Mouse (Mus musculus): ENCODE results near the gene Prrg2. TPM values are rescaled to one million over a fixed set of nuclear protein-coding genes. Genes with fewer than 3 reads are reported as not detected.

Prrg2 gene
- polyA plus RNA-seq, 1 experiment: 14.0 TPM

- H3K79me3 ChIP-seq (ENCODE audit: low read depth): no peaks in the 10 kb centered on the region
- no peaks in the 10 kb centered on the region for H3K79me2 ChIP-seq (ENCODE audit: control insufficient read depth, insufficient read depth)
- H3K36me3 ChIP-seq (ENCODE audit: control insufficient read depth, insufficient read depth): no peaks in the 10 kb centered on the region
- TF ChIP-seq MYOD1 (IDR thresholded peaks at IDR 0.05; ENCODE audit: control insufficient read depth, insufficient read length, low read depth) (no peak), USF1 (IDR thresholded peaks at IDR 0.05; ENCODE audit: low read depth) (no peak), FOSL1 (IDR thresholded peaks at IDR 0.05; ENCODE audit: insufficient read depth, low read length, poor library complexity, severe bottlenecking) (no peak), CTCF (IDR thresholded peaks at IDR 0.05; ENCODE audit: control insufficient read depth, insufficient read depth, insufficient read length) (no peak), CEBPB (IDR thresholded peaks at IDR 0.05; ENCODE audit: low read depth) (no peak), MAX (IDR thresholded peaks at IDR 0.05) (no peak), MYOG (IDR thresholded peaks at IDR 0.05; ENCODE audit: control insufficient read depth, extremely low read depth, insufficient read length) (no peak)
- H3K4me3 ChIP-seq (ENCODE audit: insufficient read depth, poor library complexity, severe bottlenecking): no peak overlapping the region
- H3K27me3 ChIP-seq (ENCODE audit: control insufficient read depth, insufficient read depth, insufficient read length): no peaks in the 10 kb centered on the region
- H3ac ChIP-seq (ENCODE audit: control insufficient read depth, insufficient read length, low read depth): no peak overlapping the region
Measured at GRCm38 (mm10) chr7:45083300-45083890, 20.9 kb upstream of the Prrg2 start.

- H3K79me3 ChIP-seq (ENCODE audit: low read depth): no peaks in the 10 kb centered on the region
- H3K36me3 ChIP-seq (ENCODE audit: control insufficient read depth, insufficient read depth): peaks cover 2% of the 10 kb centered on the region
- H3K4me3 ChIP-seq (ENCODE audit: insufficient read depth, poor library complexity, severe bottlenecking): no peak overlapping the region
- no peaks in the 10 kb centered on the region for H3K27me3 ChIP-seq (ENCODE audit: control insufficient read depth, insufficient read depth, insufficient read length)
- no peak overlapping the region for H3ac ChIP-seq (ENCODE audit: control insufficient read depth, insufficient read length, low read depth)
- H3K79me2 ChIP-seq (ENCODE audit: control insufficient read depth, insufficient read depth): no peaks in the 10 kb centered on the region
- TF ChIP-seq MAX (IDR thresholded peaks at IDR 0.05) (no peak), USF1 (IDR thresholded peaks at IDR 0.05; ENCODE audit: low read depth) (peak; percentile 14), CTCF (IDR thresholded peaks at IDR 0.05; ENCODE audit: control insufficient read depth, insufficient read depth, insufficient read length) (peak; percentile 7), MYOD1 (IDR thresholded peaks at IDR 0.05; ENCODE audit: control insufficient read depth, insufficient read length, low read depth) (peak; percentile 36), CEBPB (IDR thresholded peaks at IDR 0.05; ENCODE audit: low read depth) (no peak), FOSL1 (IDR thresholded peaks at IDR 0.05; ENCODE audit: insufficient read depth, low read length, poor library complexity, severe bottlenecking) (no peak), MYOG (IDR thresholded peaks at IDR 0.05; ENCODE audit: control insufficient read depth, extremely low read depth, insufficient read length) (no peak)
Measured at GRCm38 (mm10) chr7:45082401-45083299, 20.2 kb upstream of the Prrg2 start.

- Histone ChIP-seq H3K79me2 (ENCODE audit: control insufficient read depth, insufficient read depth) (no peaks in the 10 kb centered on the region), H3K36me3 (ENCODE audit: control insufficient read depth, insufficient read depth) (peaks cover 6% of the 10 kb centered on the region), H3K27me3 (ENCODE audit: control insufficient read depth, insufficient read depth, insufficient read length) (no peaks in the 10 kb centered on the region), H3K79me3 (ENCODE audit: low read depth) (no peaks in the 10 kb centered on the region), H3ac (ENCODE audit: control insufficient read depth, insufficient read length, low read depth) (no peak overlapping the region), H3K4me3 (ENCODE audit: insufficient read depth, poor library complexity, severe bottlenecking) (no peak overlapping the region)
- TF ChIP-seq MYOD1 (IDR thresholded peaks at IDR 0.05; ENCODE audit: control insufficient read depth, insufficient read length, low read depth) (no peak), MYOG (IDR thresholded peaks at IDR 0.05; ENCODE audit: control insufficient read depth, extremely low read depth, insufficient read length) (no peak), FOSL1 (IDR thresholded peaks at IDR 0.05; ENCODE audit: insufficient read depth, low read length, poor library complexity, severe bottlenecking) (no peak), USF1 (IDR thresholded peaks at IDR 0.05; ENCODE audit: low read depth) (no peak), MAX (IDR thresholded peaks at IDR 0.05) (no peak), CEBPB (IDR thresholded peaks at IDR 0.05; ENCODE audit: low read depth) (no peak), CTCF (IDR thresholded peaks at IDR 0.05; ENCODE audit: control insufficient read depth, insufficient read depth, insufficient read length) (no peak)
Measured at GRCm38 (mm10) chr7:45081016-45081415, 18.5 kb upstream of the Prrg2 start.

GRCm38 (mm10) chr7:45079856-45080255, 17.4 kb upstream of the Prrg2 start:
- H3K36me3 ChIP-seq (ENCODE audit: control insufficient read depth, insufficient read depth): peaks cover 6% of the 10 kb centered on the region
- TF ChIP-seq MAX (IDR thresholded peaks at IDR 0.05) (no peak), CTCF (IDR thresholded peaks at IDR 0.05; ENCODE audit: control insufficient read depth, insufficient read depth, insufficient read length) (peak; percentile 80), USF1 (IDR thresholded peaks at IDR 0.05; ENCODE audit: low read depth) (no peak)
- H3K4me3 ChIP-seq (ENCODE audit: insufficient read depth, poor library complexity, severe bottlenecking): no peak overlapping the region
- no peaks in the 10 kb centered on the region for H3K27me3 ChIP-seq (ENCODE audit: control insufficient read depth, insufficient read depth, insufficient read length)
- H3K79me2 ChIP-seq (ENCODE audit: control insufficient read depth, insufficient read depth): no peaks in the 10 kb centered on the region
- no peak overlapping the region for H3ac ChIP-seq (ENCODE audit: control insufficient read depth, insufficient read length, low read depth)
- no peaks in the 10 kb centered on the region for H3K79me3 ChIP-seq (ENCODE audit: low read depth)

GRCm38 (mm10) chr7:45078513-45078912, 16.0 kb upstream of the Prrg2 start:
- TF ChIP-seq CEBPB (IDR thresholded peaks at IDR 0.05; ENCODE audit: low read depth): no peak
- TF ChIP-seq MYOG (IDR thresholded peaks at IDR 0.05; ENCODE audit: control insufficient read depth, extremely low read depth, insufficient read length): no peak
- TF ChIP-seq CTCF (IDR thresholded peaks at IDR 0.05; ENCODE audit: control insufficient read depth, insufficient read depth, insufficient read length): no peak
- no peak for TF ChIP-seq MAX (IDR thresholded peaks at IDR 0.05)
- no peak for TF ChIP-seq FOSL1 (IDR thresholded peaks at IDR 0.05; ENCODE audit: insufficient read depth, low read length, poor library complexity, severe bottlenecking)
- no peak for TF ChIP-seq USF1 (IDR thresholded peaks at IDR 0.05; ENCODE audit: low read depth)
- no peak for TF ChIP-seq MYOD1 (IDR thresholded peaks at IDR 0.05; ENCODE audit: control insufficient read depth, insufficient read length, low read depth)
- peaks cover 8% of the 10 kb centered on the region for H3K79me2 ChIP-seq (ENCODE audit: control insufficient read depth, insufficient read depth)
- no peak overlapping the region for H3ac ChIP-seq (ENCODE audit: control insufficient read depth, insufficient read length, low read depth)
- peaks cover 6% of the 10 kb centered on the region for H3K36me3 ChIP-seq (ENCODE audit: control insufficient read depth, insufficient read depth)
- no peaks in the 10 kb centered on the region for H3K27me3 ChIP-seq (ENCODE audit: control insufficient read depth, insufficient read depth, insufficient read length)
- peaks cover under 1% of the 10 kb centered on the region for H3K79me3 ChIP-seq (ENCODE audit: low read depth)
- no peak overlapping the region for H3K4me3 ChIP-seq (ENCODE audit: insufficient read depth, poor library complexity, severe bottlenecking)

Data from C2C12 (cell line).